Mouse (Mus musculus): ENCODE measurements around the gene Eif2b2.

Eif2b2 gene

GRCm38 (mm10) chr12:85194623-85195018 lies 24.7 kb upstream of the Eif2b2 start:
- DNase-seq (ENCODE audit: low spot score): no peak

- no peak for DNase-seq (ENCODE audit: low spot score)
Observed at GRCm38 (mm10) chr12:85195086-85195485, 24.2 kb upstream of the Eif2b2 start.

- DNase-seq (ENCODE audit: low spot score): no peak
Observed at GRCm38 (mm10) chr12:85196191-85196590, 23.1 kb upstream of the Eif2b2 start.

- DNase-seq (ENCODE audit: low spot score): no peak
Observed at GRCm38 (mm10) chr12:85197371-85197770, 21.9 kb upstream of the Eif2b2 start.

GRCm38 (mm10) chr12:85197936-85198335 lies 21.3 kb upstream of the Eif2b2 start:
- peak; percentile 79 for DNase-seq (ENCODE audit: low spot score)

GRCm38 (mm10) chr12:85199954-85200353 lies 19.3 kb upstream of the Eif2b2 start:
- no peak for DNase-seq (ENCODE audit: low spot score)

- DNase-seq (ENCODE audit: low spot score): peak; percentile 66
Observed at GRCm38 (mm10) chr12:85200929-85201829, 18.1 kb upstream of the Eif2b2 start.

- DNase-seq (ENCODE audit: low spot score): no peak
Observed at GRCm38 (mm10) chr12:85201830-85202147, 17.5 kb upstream of the Eif2b2 start.

- DNase-seq (ENCODE audit: low spot score): no peak
Observed at GRCm38 (mm10) chr12:85202191-85202590, 17.1 kb upstream of the Eif2b2 start.

- DNase-seq (ENCODE audit: low spot score): no peak
Observed at GRCm38 (mm10) chr12:85203699-85204098, 15.6 kb upstream of the Eif2b2 start.

GRCm38 (mm10) chr12:85204105-85204504 lies 15.2 kb upstream of the Eif2b2 start:
- no peak for DNase-seq (ENCODE audit: low spot score)

- DNase-seq (ENCODE audit: low spot score): no peak
Observed at GRCm38 (mm10) chr12:85205425-85205824, 13.9 kb upstream of the Eif2b2 start.

- no peak for DNase-seq (ENCODE audit: low spot score)
Observed at GRCm38 (mm10) chr12:85208687-85209199, 10.5 kb upstream of the Eif2b2 start.

- DNase-seq (ENCODE audit: low spot score): no peak
Observed at GRCm38 (mm10) chr12:85215031-85215430, 4.2 kb upstream of the Eif2b2 start.

GRCm38 (mm10) chr12:85217733-85218310 lies 1.5 kb upstream of the Eif2b2 start:
- no peak for DNase-seq (ENCODE audit: low spot score)

- peak; percentile 35 for DNase-seq (ENCODE audit: low spot score)
Observed at GRCm38 (mm10) chr12:85219905-85220290, 617 bp downstream of the Eif2b2 start.

- DNase-seq (ENCODE audit: low spot score): peak; percentile 24
Observed at GRCm38 (mm10) chr12:85227227-85227626, 7.9 kb downstream of the Eif2b2 start.

- DNase-seq (ENCODE audit: low spot score): no peak
Observed at GRCm38 (mm10) chr12:85227876-85228599, 8.8 kb downstream of the Eif2b2 start.

- DNase-seq (ENCODE audit: low spot score): no peak
Observed at GRCm38 (mm10) chr12:85233376-85234358, 14.4 kb downstream of the Eif2b2 start.

GRCm38 (mm10) chr12:85237553-85237952 lies 18.3 kb downstream of the Eif2b2 start:
- DNase-seq (ENCODE audit: low spot score): no peak

- no peak for DNase-seq (ENCODE audit: low spot score)
Observed at GRCm38 (mm10) chr12:85252083-85252482, 32.8 kb downstream of the Eif2b2 start.

Data from embryo, embryonic 10 days (tissue).